Mouse (Mus musculus) forebrain, embryonic 10.5 days (tissue): ENCODE results near the gene Trim80. TPM values are rescaled to one million over a fixed set of nuclear protein-coding genes. Genes with fewer than 3 reads are reported as not detected.

ENCODE experiments used
- DNase-seq: peaks from one replicate; pipeline ENCODE4 v3.0.0-alpha.2; 2017; ENCODE audit warnings: low spot score; ENCODE audit errors: extremely low spot score
- H3K27ac ChIP-seq: fragments of 300-500 bp; sonication (generic); 2 replicates; pipeline ENCODE4 v1.5.1; 2016; ENCODE audit warnings: mild to moderate bottlenecking
- H3K27me3 ChIP-seq: fragments of 300-500 bp; sonication (generic); 2 replicates; pipeline ENCODE4 v1.6.1; 2016; ENCODE audit warnings: mild to moderate bottlenecking; ENCODE audit not compliant: poor library complexity, severe bottlenecking
- H3K36me3 ChIP-seq: fragments of 300-500 bp; sonication (generic); replicated peaks from 2 replicates; pipeline ENCODE4 v1.6.1; 2016; ENCODE audit warnings: mild to moderate bottlenecking, moderate library complexity
- H3K4me1 ChIP-seq: fragments of 300-500 bp; sonication (generic); 2 replicates; pipeline ENCODE4 v1.6.1; 2016
- H3K4me3 ChIP-seq: fragments of 300-500 bp; sonication (generic); 2 replicates; pipeline ENCODE4 v1.5.1; 2016; ENCODE audit warnings: mild to moderate bottlenecking, moderate library complexity
- H3K9me3 ChIP-seq: fragments of 300-500 bp; sonication (generic); 2 replicates; pipeline ENCODE4 v1.6.1; 2016; ENCODE audit warnings: mild to moderate bottlenecking, moderate library complexity
- WGBS: fragments of 180-500 bp; shearing (Covaris S2); methylation state at CpG from one replicate; pipeline ENCODE4 v1.1.7; 2016; 5-methylcytosine and 5-hydroxymethylcytosine counted together
- polyA plus RNA-seq: library from polyadenylated mRNA; unstranded; fragments of >200 nt; fragmentation: Nextera tagmentation; extraction: Ambion mirVana; gene quantifications from 2 replicates; pipeline ENCODE4 v1.2.1, GENCODE M21; 2016

Trim80 gene
- polyA plus RNA-seq, 1 experiment from 2014 or later = 0.19 TPM

DNA sequence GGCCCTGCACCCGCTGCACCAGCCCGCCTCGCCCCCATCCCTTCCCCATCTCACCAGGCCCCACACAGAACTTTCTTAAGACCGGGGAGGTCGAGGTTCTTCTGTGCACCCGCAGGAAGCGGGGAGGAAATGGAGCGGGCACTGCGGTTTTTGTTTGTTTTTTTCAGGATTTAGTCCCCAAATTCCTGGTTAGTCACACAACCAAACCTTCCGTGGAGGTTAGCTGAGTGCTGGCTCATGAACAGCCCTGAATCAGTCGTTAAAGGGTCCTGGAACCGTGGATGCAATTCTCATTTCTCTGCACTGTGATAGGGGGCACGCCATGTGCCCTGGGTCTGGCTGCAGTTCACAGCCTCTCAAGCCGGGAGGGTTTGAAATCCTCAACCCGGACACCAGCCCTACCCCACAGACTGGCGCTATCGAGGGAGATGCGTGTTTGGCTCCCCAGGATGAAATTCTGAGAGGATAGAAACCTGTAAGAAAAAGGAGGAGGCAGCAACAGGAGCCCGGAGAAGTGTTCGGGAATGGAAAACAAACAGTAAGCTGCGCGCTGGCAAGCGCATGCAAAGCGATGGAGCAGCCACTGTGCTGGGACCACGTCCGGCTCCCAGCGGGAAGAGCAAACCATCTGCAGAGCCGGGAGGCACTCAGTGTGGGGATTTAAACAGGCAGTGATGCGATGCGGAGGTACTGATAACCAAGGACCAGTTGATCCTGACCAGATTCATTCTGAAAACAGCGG is 4.6 kb upstream of the Trim80 start:
- DNase-seq = peak; percentile 58
- peaks cover 30% of the 10 kb centered on the region for H3K36me3 ChIP-seq
- peak overlapping the region; percentile 47 for H3K4me3 ChIP-seq
- peaks cover 22% of the 10 kb centered on the region for H3K4me1 ChIP-seq
- peak overlapping the region; percentile 86 for H3K27ac ChIP-seq
- H3K9me3 ChIP-seq = peaks cover 7% of the 10 kb centered on the region; the same call in 1 of the 2 replicates
- H3K27me3 ChIP-seq = no peaks in the 10 kb centered on the region
- WGBS = 4% methylated on average over 31 of the region's 31 CpGs

DNA sequence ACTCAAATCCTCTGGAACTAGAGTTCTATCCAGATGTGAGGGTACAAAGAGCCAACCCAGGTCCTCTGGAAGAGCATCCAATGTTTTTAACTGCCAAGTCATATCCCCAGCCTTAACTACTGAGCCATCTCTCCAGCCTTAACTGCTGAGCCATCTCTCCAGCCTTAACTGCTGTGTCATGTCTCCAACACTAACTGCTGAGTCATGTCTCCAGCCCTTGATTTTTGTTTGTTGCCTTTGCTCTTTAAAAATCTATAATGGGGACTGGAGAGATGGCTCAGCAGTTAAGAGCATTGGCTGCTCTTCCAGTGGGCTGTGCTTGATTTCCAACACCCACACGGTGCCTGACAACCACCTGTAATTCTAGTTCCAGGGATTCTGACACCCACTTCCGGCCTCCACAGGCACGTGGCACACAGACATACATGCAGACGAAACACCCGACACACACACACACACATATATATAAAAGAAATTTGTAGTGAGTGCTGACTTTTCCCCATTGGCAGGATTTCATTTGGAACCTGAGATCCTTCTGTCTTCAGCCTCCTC is 2.7 kb upstream of the Trim80 start:
- Histone ChIP-seq H3K36me3 (peaks cover 11% of the 10 kb centered on the region), H3K4me3 (no peak overlapping the region), H3K9me3 (peaks cover 7% of the 10 kb centered on the region; the same call in 1 of the 2 replicates), H3K27me3 (peaks cover 9% of the 10 kb centered on the region; the same call in 1 of the 2 replicates), H3K4me1 (peaks cover 31% of the 10 kb centered on the region), H3K27ac (no peak overlapping the region)
- DNase-seq = no peak
- WGBS = 84% methylated on average over 5 of the region's 5 CpGs

DNA sequence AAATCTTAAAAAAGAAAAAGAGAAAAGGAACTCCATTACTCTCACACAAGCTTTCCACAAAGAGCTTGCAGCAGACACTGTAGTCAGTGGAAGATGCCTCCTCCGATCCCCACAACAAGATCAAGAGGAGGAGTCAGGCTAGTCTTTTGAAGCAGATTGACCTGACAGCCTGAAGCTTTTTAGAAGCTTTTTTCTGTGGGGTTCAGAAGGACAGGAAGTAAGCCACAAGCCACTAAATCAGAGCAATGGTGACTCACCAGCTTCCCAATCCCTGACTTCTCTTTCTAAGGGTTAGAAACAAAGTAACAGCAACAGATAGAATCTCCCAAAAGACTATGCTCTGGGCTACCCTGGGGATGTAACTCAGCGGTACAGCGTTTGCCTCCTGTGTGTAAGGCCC is 1.0 kb upstream of the Trim80 start:
- Histone ChIP-seq H3K4me3 (no peak overlapping the region), H3K36me3 (no peaks in the 10 kb centered on the region), H3K27me3 (peaks cover 9% of the 10 kb centered on the region; the same call in 1 of the 2 replicates), H3K9me3 (peaks cover 7% of the 10 kb centered on the region; the same call in 1 of the 2 replicates), H3K27ac (no peak overlapping the region), H3K4me1 (peaks cover 31% of the 10 kb centered on the region)
- WGBS = 85% methylated on average over 3 of the region's 3 CpGs
- DNase-seq = no peak

DNA sequence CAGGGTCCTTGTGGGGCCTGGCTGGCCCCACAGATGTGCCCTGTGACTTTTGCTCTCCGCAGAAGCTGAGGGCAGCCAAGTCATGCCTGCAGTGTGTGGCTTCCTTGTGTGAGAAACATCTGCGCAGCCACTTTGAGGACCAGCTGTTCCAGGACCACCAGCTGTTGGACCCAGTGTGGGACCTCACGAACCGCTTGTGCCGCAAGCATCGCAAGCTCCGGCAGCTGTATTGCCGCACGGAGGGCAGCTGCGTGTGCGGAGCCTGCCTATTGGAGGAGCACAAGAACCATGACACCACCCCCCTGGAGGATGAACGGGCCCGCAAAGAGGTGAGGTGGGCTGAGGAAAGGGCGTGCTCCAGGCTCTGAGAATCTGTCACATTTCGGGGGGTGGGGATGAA is 1.1 kb downstream of the Trim80 start:
- Histone ChIP-seq H3K4me1 (peaks cover 13% of the 10 kb centered on the region), H3K4me3 (no peak overlapping the region), H3K27me3 (peaks cover 14% of the 10 kb centered on the region; the same call in 1 of the 2 replicates), H3K27ac (no peak overlapping the region; the same call in 1 of the 2 replicates), H3K9me3 (peaks cover 7% of the 10 kb centered on the region; the same call in 1 of the 2 replicates), H3K36me3 (no peaks in the 10 kb centered on the region)
- WGBS = 53% methylated on average over 15 of the region's 15 CpGs
- no peak for DNase-seq

DNA sequence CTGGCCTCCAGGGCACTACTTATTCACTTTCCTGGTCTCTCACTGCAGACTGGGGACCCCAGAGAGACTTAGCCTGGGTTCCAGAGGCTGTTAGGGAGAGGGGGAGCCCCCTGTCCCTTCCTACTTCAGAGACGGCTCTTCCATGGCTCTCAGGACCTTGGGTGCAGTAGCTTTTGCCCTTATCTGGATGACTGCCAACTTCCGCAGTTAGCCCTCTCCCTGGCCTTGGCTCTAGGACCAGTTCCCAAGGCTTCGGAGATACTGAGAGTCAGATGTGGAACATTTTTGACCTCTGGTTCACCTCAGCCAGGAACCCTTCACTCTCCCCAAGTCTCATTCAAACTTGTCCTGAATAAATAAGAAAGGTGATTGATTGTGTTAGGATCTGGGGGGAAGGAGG is 6.6 kb downstream of the Trim80 start:
- peaks cover 33% of the 10 kb centered on the region for H3K4me1 ChIP-seq
- no peak overlapping the region for H3K27ac ChIP-seq
- no peak for DNase-seq
- peaks cover 9% of the 10 kb centered on the region; the same call in 1 of the 2 replicates for H3K27me3 ChIP-seq
- no peaks in the 10 kb centered on the region for H3K36me3 ChIP-seq
- 93% methylated on average over 3 of the region's 3 CpGs for WGBS
- no peak overlapping the region for H3K4me3 ChIP-seq
- no peaks in the 10 kb centered on the region for H3K9me3 ChIP-seq

DNA sequence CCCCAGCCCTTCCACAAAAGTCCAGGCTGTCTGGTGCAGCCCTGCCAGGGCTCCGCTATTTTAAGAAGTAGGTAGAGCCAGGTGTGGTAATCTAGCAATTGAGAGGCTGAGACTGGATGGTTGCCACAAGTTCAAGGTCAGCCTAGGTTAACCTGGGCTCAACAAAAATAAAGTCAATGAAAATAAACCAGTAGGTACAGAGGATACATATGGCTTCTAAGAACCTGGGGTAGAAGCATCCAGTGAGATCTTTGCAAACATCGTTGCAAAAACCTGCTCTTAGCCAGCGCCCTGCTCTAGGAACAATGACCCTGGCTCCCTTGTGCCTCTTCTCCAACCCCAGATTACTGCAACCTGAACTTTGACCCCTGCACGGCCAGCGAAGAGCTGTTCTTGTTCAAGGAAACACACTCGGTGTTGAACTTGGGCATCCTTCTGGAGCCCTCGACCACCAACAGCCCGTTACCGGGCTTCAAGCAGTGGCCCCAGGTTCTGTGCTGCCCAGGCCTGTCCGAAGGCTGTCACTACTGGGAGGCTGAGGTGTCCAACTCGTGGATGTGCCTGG is 7.1 kb downstream of the Trim80 start:
- 91% methylated on average over 11 of the region's 11 CpGs for WGBS
- DNase-seq = no peak
- H3K4me1 ChIP-seq = peaks cover 33% of the 10 kb centered on the region

DNA sequence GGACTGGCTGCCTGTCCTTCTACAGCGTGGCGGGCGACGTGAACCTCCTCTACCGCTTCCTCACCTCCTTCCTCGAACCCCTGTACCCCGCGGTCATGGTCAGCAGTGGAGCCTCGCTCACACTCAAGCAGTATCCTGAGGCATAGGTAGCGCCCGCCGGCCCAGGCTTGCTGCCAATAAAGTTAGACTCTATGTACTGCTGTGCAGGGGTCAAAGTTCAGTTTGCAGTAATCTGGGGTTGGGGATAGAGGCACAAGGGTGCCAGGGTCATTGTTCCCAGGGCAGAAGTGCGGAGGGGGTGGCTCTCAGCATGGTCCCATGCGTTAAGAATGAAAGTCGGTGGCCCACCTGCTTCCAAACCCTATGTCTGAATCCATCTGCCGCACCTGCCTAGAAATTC is 7.7 kb downstream of the Trim80 start:
- DNase-seq = no peak

More for the DNA sequence above, 7.1 kb downstream of the Trim80 start:
- no peaks in the 10 kb centered on the region for H3K36me3 ChIP-seq
- H3K27ac ChIP-seq = 0 out of 2 replicates have a peak overlapping the region, but pooled peaks have one; percentile 16
- H3K9me3 ChIP-seq = no peaks in the 10 kb centered on the region
- no peak overlapping the region for H3K4me3 ChIP-seq
- peaks cover 9% of the 10 kb centered on the region; the same call in 1 of the 2 replicates for H3K27me3 ChIP-seq

DNA sequence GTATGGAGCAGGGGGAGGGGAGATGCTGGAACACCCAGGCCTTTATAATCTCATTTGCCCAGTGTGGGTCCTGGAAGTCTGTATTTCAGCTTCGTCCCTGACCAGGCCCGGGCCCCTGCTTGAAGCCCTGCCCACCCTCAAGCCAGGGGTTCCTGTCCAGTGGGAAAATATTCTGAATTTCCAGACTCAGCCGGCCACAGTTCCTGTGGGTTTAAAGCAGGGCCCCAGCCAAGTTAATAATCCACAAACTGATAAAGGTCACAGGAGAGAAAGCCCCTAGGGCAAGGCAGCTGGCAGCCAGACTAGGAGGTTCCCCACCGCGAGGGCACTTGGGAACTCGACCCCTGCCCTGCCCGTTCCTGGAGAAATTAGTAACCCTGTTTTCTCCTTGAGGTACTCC is 8.7 kb downstream of the Trim80 start:
- DNase-seq = no peak
- H3K4me1 ChIP-seq = peaks cover 33% of the 10 kb centered on the region
- 0 out of 2 replicates have a peak overlapping the region, but pooled peaks have one; percentile 26 for H3K27ac ChIP-seq
- no peaks in the 10 kb centered on the region for H3K9me3 ChIP-seq
- H3K4me3 ChIP-seq = no peak overlapping the region
- 59% methylated on average over 7 of the region's 7 CpGs for WGBS
- peaks cover 9% of the 10 kb centered on the region; the same call in 1 of the 2 replicates for H3K27me3 ChIP-seq
- no peaks in the 10 kb centered on the region for H3K36me3 ChIP-seq

More for the DNA sequence above, 7.7 kb downstream of the Trim80 start:
- H3K27ac ChIP-seq = 0 out of 2 replicates have a peak overlapping the region, but pooled peaks have one; percentile 16
- WGBS = 89% methylated on average over 16 of the region's 16 CpGs
- no peak overlapping the region for H3K4me3 ChIP-seq
- no peaks in the 10 kb centered on the region for H3K36me3 ChIP-seq
- H3K4me1 ChIP-seq = peaks cover 33% of the 10 kb centered on the region
- H3K27me3 ChIP-seq = peaks cover 9% of the 10 kb centered on the region; the same call in 1 of the 2 replicates
- no peaks in the 10 kb centered on the region for H3K9me3 ChIP-seq

DNA sequence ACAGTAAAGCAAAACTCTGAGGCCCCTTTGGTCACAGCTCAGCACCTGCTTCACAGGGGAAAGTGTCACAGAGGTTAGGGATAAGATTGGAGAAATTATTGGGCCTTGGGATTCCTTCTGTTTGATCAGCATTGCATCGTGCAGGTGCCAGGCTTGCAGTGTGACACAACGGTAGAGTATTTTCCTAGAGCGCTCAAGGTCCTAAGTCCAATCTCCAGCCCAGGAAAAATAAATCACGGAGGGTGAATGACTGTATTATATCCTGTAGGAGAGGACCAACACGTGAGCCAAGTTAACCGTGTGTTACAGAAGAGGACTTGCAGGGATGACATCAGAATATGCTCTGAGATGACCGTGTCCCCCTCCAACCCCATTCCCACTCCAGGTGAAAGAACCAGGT is 9.8 kb downstream of the Trim80 start:
- 92% methylated on average over 7 of the region's 7 CpGs for WGBS
- Histone ChIP-seq H3K36me3 (no peaks in the 10 kb centered on the region), H3K27ac (no peak overlapping the region), H3K4me1 (peaks cover 33% of the 10 kb centered on the region), H3K9me3 (0 out of 2 replicates have a peak, but pooled peaks cover 5% of the 10 kb centered on the region), H3K27me3 (peaks cover 9% of the 10 kb centered on the region; the same call in 1 of the 2 replicates), H3K4me3 (no peak overlapping the region)
- no peak for DNase-seq

DNA sequence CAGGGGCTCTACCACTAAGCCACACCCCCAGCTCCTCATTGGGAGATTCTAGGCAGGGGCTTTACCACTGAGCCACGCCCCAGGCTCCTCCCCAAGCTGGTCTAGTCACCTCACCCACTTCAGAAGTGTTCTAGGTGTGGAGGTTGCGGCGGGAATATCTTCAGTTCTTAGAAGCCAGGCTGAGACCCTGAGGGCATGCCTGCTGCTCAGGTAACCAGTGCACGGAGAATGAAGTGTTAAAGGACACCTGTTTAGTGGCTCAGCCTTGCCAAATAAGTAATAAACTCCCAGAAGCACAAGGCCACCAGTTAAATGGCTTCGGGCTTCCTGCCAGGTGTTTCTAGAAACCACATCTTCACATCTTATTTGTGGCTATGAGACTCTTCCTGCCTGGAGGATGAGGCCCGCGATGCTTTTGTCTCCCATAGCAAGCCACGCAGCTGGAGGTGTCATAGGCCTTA is 11.5 kb downstream of the Trim80 start:
- H3K4me3 ChIP-seq = no peak overlapping the region
- H3K27ac ChIP-seq = no peak overlapping the region
- H3K4me1 ChIP-seq = peaks cover 29% of the 10 kb centered on the region
- 0 out of 2 replicates have a peak, but pooled peaks cover 7% of the 10 kb centered on the region for H3K9me3 ChIP-seq
- H3K27me3 ChIP-seq = 0 out of 2 replicates have a peak, but pooled peaks cover under 1% of the 10 kb centered on the region
- no peak for DNase-seq
- no peaks in the 10 kb centered on the region for H3K36me3 ChIP-seq
- WGBS = 91% methylated on average over 8 of the region's 8 CpGs

DNA sequence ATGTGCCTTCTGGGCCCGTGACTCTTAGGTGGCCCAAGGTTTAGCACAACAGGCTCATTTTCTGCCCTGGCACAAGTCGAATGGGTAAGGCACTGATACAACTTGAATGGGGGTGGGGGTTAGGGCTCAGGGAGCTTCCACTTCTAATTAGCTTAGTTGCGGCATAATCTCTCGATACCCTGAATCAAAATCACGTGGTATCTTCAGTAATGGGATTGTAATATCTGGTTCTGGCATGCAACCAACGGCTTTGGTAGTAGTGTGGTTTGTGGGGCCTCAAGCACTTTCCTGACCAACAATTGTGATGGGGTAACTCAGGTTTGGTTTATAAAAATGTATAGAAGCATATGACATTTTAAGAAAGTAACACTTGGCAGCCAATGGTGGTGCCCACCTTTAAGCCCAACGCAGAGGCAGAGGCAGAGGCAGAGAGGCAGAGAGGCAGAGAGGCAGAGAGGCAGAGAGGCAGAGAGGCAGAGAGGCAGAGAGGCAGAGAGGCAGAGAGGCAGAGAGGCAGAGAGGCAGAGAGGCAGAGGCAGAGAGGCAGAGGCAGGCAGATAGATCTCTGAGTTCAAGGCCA is 12.0 kb downstream of the Trim80 start:
- 0 out of 2 replicates have a peak, but pooled peaks cover 7% of the 10 kb centered on the region for H3K9me3 ChIP-seq
- H3K4me1 ChIP-seq = peaks cover 29% of the 10 kb centered on the region
- no peaks in the 10 kb centered on the region for H3K27me3 ChIP-seq
- WGBS = 87% methylated on average over 7 of the region's 7 CpGs
- H3K27ac ChIP-seq = no peak overlapping the region
- no peak for DNase-seq
- H3K36me3 ChIP-seq = no peaks in the 10 kb centered on the region
- H3K4me3 ChIP-seq = no peak overlapping the region

DNA sequence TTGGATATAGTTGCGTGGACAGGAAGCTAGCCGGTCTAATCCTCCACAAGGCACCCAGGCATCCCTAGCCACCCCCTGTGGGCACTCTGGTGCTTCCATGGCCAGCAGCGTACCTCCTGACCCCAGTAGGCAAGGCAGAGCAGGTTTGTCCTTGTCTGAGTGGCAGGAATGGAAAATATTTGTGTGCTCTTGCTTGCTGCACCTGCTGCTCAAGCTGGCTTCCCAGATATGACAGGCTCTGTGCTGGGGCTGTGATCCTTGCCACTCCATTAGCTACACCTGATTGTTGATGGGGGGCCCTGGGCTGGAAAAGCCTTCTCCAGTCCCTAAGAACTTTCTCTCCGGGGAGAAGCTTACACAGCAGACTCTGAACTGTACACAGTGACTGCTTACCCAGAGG is 13.0 kb downstream of the Trim80 start:
- H3K4me3 ChIP-seq = no peak overlapping the region
- H3K36me3 ChIP-seq = no peaks in the 10 kb centered on the region
- H3K27ac ChIP-seq = no peak overlapping the region
- 72% methylated on average over 4 of the region's 4 CpGs for WGBS
- no peaks in the 10 kb centered on the region for H3K27me3 ChIP-seq
- H3K4me1 ChIP-seq = peaks cover 29% of the 10 kb centered on the region
- no peak for DNase-seq
- 0 out of 2 replicates have a peak, but pooled peaks cover 7% of the 10 kb centered on the region for H3K9me3 ChIP-seq
